Mouse (Mus musculus): ENCODE results near the gene Cad. TPM values are rescaled to one million over a fixed set of nuclear protein-coding genes. Genes with fewer than 3 reads are reported as not detected.

The Cad gene
- total RNA-seq, 2 experiments from 2014 or later, result 22.9 to 29.7 TPM

DNA sequence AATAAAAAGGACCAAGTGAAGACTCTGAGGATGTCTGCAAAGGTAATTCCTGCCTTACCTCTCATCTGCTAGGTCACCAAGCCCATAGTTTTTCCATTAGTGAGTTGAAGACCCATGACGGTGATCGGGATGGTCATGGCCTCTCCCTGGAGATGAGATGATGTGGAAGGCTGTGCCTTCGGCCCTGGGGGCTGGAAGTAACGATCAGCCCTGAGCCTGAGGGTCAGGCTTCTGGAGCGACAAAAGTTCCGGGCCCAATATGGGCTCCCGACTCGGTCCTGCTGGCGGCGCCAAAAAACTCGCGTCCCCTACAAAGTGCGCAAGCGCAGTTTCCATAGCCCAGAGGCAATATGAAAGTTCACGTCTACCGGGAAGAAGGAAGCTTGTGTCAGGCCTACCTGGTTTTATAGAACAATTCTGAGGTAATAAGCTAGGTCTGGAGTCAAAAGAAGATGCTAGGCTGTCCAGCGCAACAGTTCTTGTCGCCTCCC is 53.5 kb downstream of the Cad start, which contains the start of gene Slc30a3:
Slc30a3 (minus strand) TSS at position 238 of the 491 bp plus-strand sequence.
- DNase-seq, result no peak

DNA sequence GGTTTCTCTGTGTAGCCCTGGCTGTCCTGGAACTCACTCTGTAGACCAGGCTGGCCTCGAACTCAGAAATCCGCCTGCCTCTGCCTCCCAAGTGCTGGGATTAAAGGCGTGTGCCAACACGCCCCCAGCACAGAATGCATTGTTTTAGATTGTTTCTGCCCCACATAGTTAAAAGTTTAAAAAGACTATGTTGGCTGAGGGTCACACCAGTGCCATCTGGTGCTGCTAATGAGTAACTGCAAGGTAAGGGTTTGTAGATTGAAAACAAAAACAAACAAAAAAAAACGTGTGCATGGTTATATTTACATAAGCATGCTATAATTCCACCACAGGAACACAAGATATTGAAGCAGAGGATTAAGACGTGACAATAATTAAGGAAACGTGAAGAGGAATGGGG is 56.2 kb downstream of the Cad start:
- no peak for DNase-seq

GRCm38 (mm10) chr5:31116354-31116753 is 61.8 kb downstream of the Cad start, which contains the start of gene Trim54:
Gene Trim54, plus strand, starts transcription at chr5:31116712.
- no peak for DNase-seq

- no peak for DNase-seq
These were observed 62.3 kb downstream of the Cad start for GRCm38 (mm10) chr5:31116912-31117311.

DNA sequence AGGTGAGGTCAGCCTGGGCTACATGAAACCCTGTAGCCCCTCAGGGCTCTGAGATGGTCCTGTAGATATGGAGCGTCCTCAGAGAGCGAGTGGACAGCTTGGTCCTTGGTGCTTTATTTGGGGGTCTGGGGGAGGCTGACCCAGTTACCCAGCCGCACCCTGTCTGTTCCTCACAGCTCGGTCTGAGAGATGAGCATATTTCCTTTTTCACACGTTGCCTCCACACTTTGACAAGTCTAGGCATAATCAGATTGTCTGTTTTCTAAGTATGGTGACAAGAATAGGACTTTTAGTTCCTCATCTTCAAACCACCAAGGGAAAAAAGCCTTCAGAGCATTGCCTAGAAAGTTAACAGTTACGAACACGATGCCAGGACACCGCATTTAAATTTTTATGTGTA is 66.5 kb downstream of the Cad start:
- DNase-seq, result no peak

DNA sequence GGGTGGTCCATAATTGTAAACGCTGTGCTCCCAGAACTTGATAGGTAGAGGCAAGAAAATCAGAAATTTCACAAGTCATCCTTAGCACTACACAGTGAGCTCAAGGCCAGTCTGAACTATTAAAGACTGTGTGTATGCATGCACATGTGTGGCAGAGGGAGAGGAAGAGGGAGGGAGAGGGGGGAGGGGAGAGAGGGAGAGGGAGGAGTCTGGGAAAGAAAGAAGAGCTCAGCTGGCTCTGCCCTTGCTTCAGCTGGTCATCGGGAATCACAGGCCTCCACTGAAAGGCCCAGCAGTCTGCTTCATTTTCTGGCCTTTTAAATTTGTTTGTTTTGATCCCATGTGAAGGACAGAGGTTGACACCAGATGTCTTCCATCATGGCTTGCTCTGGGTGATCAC is 68.9 kb downstream of the Cad start:
- no peak for DNase-seq

DNA sequence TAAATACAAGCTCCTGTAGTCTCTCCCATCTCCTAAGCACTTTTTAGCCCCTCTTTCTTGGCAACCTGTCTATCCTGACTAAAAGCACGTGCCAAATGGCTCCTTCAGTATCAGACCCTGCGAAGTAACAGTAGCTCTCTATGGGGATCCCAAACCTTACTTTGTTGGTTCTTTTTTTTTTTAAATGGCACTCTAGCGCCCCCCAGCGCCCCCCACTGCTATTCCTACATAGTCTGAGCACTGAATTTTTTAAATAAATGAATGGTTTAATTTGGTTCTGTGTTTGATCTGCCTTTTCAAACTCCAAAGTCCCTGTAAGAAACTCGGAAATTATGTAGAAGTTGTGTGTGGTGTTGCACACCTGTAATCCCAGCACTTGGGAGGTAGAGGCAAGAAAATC is 71.5 kb downstream of the Cad start:
- no peak for DNase-seq

Other genes with a start within 250 kb of the Cad start
- gene Mapre3, start 240.1 kb upstream of the Cad start, total RNA-seq (2021), result 10 to 100 TPM; 48.9 to 52.2 TPM
- gene Tmem214, start 186.8 kb upstream of the Cad start, total RNA-seq (2021), result 10 to 100 TPM; 49.6 to 55.0 TPM
- 10 to 100 TPM in 1 of 2 experiments, 1 to 10 TPM in 1; 6.6 to 12.2 TPM for gene Agbl5, start 166.1 kb upstream of the Cad start, total RNA-seq (2021)
- gene Ost4, start 147.0 kb upstream of the Cad start, total RNA-seq (2021), result 100 to 1,000 TPM; 211 to 228 TPM
- 10 to 100 TPM; 49.8 to 56.0 TPM for gene Emilin1, start 141.4 kb upstream of the Cad start, total RNA-seq (2021)
- gene Khk, start 133.3 kb upstream of the Cad start, total RNA-seq (2021), result 10 to 100 TPM; 37.5 to 64.9 TPM
- gene Cgref1, start 109.2 kb upstream of the Cad start, total RNA-seq (2021), result 1 to 10 TPM in 1 of 2 experiments, under 1 TPM in 1; 0.89 to 1.3 TPM
- gene Preb, start 94.4 kb upstream of the Cad start, total RNA-seq (2021), result 100 to 1,000 TPM; 121 to 157 TPM
- gene Tcf23, start 86.1 kb upstream of the Cad start, total RNA-seq (2021), result 1 to 10 TPM; 1.1 to 2.8 TPM
- gene Atraid, start 6.5 kb upstream of the Cad start, total RNA-seq (2021), result 100 to 1,000 TPM; 106 to 128 TPM
- gene Slc5a6, start 5.9 kb upstream of the Cad start, total RNA-seq (2021), result 10 to 100 TPM; 26.6 to 30.3 TPM
- not detected for gene Dnajc5g, start 51.5 kb downstream of the Cad start, total RNA-seq (2021)
- not detected for gene Slc30a3, start 53.5 kb downstream of the Cad start, total RNA-seq (2021)
- under 1 TPM in 1 of 2 experiments, not detected in 1; 0.20 TPM for gene Trim54, start 61.9 kb downstream of the Cad start, total RNA-seq (2021)
- not detected for gene Ucn, start 84.0 kb downstream of the Cad start, total RNA-seq (2021)
- gene Mpv17, start 99.5 kb downstream of the Cad start, total RNA-seq (2021), result 10 to 100 TPM; 57.5 to 62.1 TPM
- under 1 TPM; 0.60 to 0.79 TPM for gene Gm29609, start 125.1 kb downstream of the Cad start, total RNA-seq (2021)
- 10 to 100 TPM; 53.8 to 64.0 TPM for gene Gtf3c2, start 125.4 kb downstream of the Cad start, total RNA-seq (2021)
- gene Snx17, start 138.4 kb downstream of the Cad start, total RNA-seq (2021), result 100 to 1,000 TPM; 106 to 110 TPM
- gene Eif2b4, start 138.7 kb downstream of the Cad start, total RNA-seq (2021), result 10 to 100 TPM; 43.2 to 60.5 TPM
- 10 to 100 TPM; 28.1 to 34.1 TPM for gene Zfp513, start 147.5 kb downstream of the Cad start, total RNA-seq (2021)
- 100 to 1,000 TPM; 105 to 129 TPM for gene Ppm1g, start 165.9 kb downstream of the Cad start, total RNA-seq (2021)
- 10 to 100 TPM; 80.6 to 95.8 TPM for gene Nrbp1, start 186.1 kb downstream of the Cad start, total RNA-seq (2021)
- gene Gm9970, start 186.5 kb downstream of the Cad start, total RNA-seq (2021), result not detected
- gene Krtcap3, start 196.9 kb downstream of the Cad start, total RNA-seq (2021), result 1 to 10 TPM; 3.7 to 4.1 TPM
- gene Ift172, start 236.3 kb downstream of the Cad start, total RNA-seq (2021), result 10 to 100 TPM; 30.4 to 39.0 TPM
- 10 to 100 TPM in 1 of 2 experiments, 1 to 10 TPM in 1; 7.5 to 13.8 TPM for gene Fndc4, start 241.3 kb downstream of the Cad start, total RNA-seq (2021)
- under 1 TPM in 1 of 2 experiments, not detected in 1; 0.43 TPM for gene Gckr, start 242.7 kb downstream of the Cad start, total RNA-seq (2021)